Mouse (Mus musculus) adrenal gland, postnatal 14 days (tissue): Measurements from ENCODE around the gene Nat8. TPM values are rescaled to one million over a fixed set of nuclear protein-coding genes. Genes with fewer than 3 reads are reported as not detected.
A peak's percentile ranks its signal among the peaks of the same experiment; 100 is the strongest.
"Not testable (repeated sequence)": the region's sequence is repeated elsewhere in the genome, so short reads cannot be mapped to it uniquely, and the experiment has no call there.

Experiments
- DNase-seq: peaks from one replicate; pipeline ENCODE4 v3.0.0; 2021; ENCODE audit warnings: mixed read lengths
- long read RNA-seq, 2 experiments: library from polyadenylated mRNA; stranded (forward); transcript quantifications; one replicate each; pipeline ENCODE4 v2.0.0; 2021
- total RNA-seq: library from RNA; stranded (reverse); gene quantifications from 2 replicates; pipeline ENCODE4 v1.2.3, GENCODE M21; 2021

Gene Nat8
- 1.6 TPM in 2 replicates for total RNA-seq
- long read RNA-seq, experiment 1, partial matches to known transcripts = 0 of 3 reads
- long read RNA-seq, experiment 1, other reads (novel, unspliced or antisense) = 3 of 3 reads
- long read RNA-seq, experiment 2, partial matches to known transcripts = 0 of 3 reads
- long read RNA-seq, experiment 2, other reads (novel, unspliced or antisense) = 3 of 3 reads

- no peak for DNase-seq
Measured at GRCm38 (mm10) chr6:85831796-85832321, at the start of gene Nat8. TSS of gene Nat8 (minus strand) at chr6:85832082.

GRCm38 (mm10) chr6:85869006-85869405 is 37.1 kb upstream of the Nat8 start, which contains the start of gene Nat8f2:
TSS of gene Nat8f2 (minus strand) at chr6:85869158.
- not testable (repeated sequence) for DNase-seq

GRCm38 (mm10) chr6:85867726-85868690 is 36.1 kb upstream of the Nat8 start:
- DNase-seq = no peak

GRCm38 (mm10) chr6:85866995-85867394 is 35.1 kb upstream of the Nat8 start:
- peak; percentile 51 for DNase-seq

GRCm38 (mm10) chr6:85866166-85866565 is 34.3 kb upstream of the Nat8 start:
- DNase-seq = not testable (repeated sequence)

GRCm38 (mm10) chr6:85864900-85865639 is 33.2 kb upstream of the Nat8 start:
- peak; percentile 52 for DNase-seq

GRCm38 (mm10) chr6:85863840-85864239 is 32.0 kb upstream of the Nat8 start:
- DNase-seq = no peak

- DNase-seq = no peak
Measured at GRCm38 (mm10) chr6:85863136-85863535, 31.3 kb upstream of the Nat8 start.

- DNase-seq = peak; percentile 89
Measured at GRCm38 (mm10) chr6:85862565-85862964, 30.7 kb upstream of the Nat8 start.

- no peak for DNase-seq
Measured at GRCm38 (mm10) chr6:85861247-85861646, 29.4 kb upstream of the Nat8 start.

- DNase-seq = peak; percentile 93
Measured at GRCm38 (mm10) chr6:85856194-85856678, 24.4 kb upstream of the Nat8 start.

- DNase-seq = peak; percentile 49
Measured at GRCm38 (mm10) chr6:85853481-85853880, 21.6 kb upstream of the Nat8 start.

GRCm38 (mm10) chr6:85851062-85851773 is 19.3 kb upstream of the Nat8 start:
- no peak for DNase-seq

- DNase-seq = peak; percentile 54
Measured at GRCm38 (mm10) chr6:85849240-85849639, 17.4 kb upstream of the Nat8 start.

- DNase-seq = no peak
Measured at GRCm38 (mm10) chr6:85848140-85848539, 16.3 kb upstream of the Nat8 start.

GRCm38 (mm10) chr6:85846921-85847320 is 15.0 kb upstream of the Nat8 start:
- DNase-seq = no peak

- not testable (repeated sequence) for DNase-seq
Measured at GRCm38 (mm10) chr6:85843677-85844458, 12.0 kb upstream of the Nat8 start.

- peak; percentile 19 for DNase-seq
Measured at GRCm38 (mm10) chr6:85839982-85840381, 8.1 kb upstream of the Nat8 start.

GRCm38 (mm10) chr6:85838674-85839073 is 6.8 kb upstream of the Nat8 start:
- no peak for DNase-seq

- peak; percentile 77 for DNase-seq
Measured at GRCm38 (mm10) chr6:85837307-85837706, 5.4 kb upstream of the Nat8 start.

- DNase-seq = peak; percentile 89
Measured at GRCm38 (mm10) chr6:85836827-85837226, 4.9 kb upstream of the Nat8 start.
